ENCODE assay signal across 8 mouse cellular contexts in the genomic region with DNA sequence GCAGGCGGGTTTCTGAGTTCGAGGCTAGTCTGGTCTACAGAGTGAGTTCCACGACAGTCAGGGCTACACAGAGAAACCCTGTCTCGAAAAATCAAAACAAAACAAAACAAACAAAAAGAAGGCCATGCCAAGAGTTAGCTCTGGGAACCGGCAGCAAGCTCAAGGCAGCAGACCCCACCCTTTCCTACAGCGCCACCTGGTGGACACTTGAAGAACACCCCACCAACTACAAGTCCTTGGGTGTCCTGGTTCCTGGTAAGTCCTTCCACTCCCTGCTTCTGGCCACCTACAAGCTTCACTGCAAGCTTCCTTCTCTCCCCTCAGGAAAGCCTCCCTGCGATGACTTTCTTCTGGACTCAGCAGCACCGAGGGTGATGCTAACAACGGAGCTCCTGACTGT. TPM values are rescaled to one million over a fixed set of nuclear protein-coding genes. Genes with fewer than 3 reads are reported as not detected.
DNase-seq lines count a peak whose midpoint lies in the region; ATAC-seq and TF ChIP-seq lines count a peak whose summit lies in the region.
"Had no signal": no experiment of that assay in that cellular context is flagged by ENCODE, and none has a peak within 500 bp of the region (broad histone marks: within the 10 kb centered on the region; RNA-seq: fewer than 3 reads in every experiment).

No protein-coding gene starts in this region.

- H3K9me3 ChIP-seq in heart, embryonic 12.5 days (replicated peaks) = no peaks in the 10 kb centered on the region
- H3K9me3 ChIP-seq: liver, embryonic 15.5 days had no signal

- H3K4me1 ChIP-seq in heart, embryonic 12.5 days (replicated peaks) = peaks cover 7% of the 10 kb centered on the region; the same call in 1 of the 2 replicates
- peaks cover 3% of the 10 kb centered on the region; the same call in 1 of the 2 replicates for H3K4me1 ChIP-seq in small intestine, adult 2 months (ENCODE audit: control insufficient read depth, insufficient read depth, insufficient read length, low read length)

- peak; percentile 95 for TF ChIP-seq CTCF in layer of hippocampus, adult 2 months (conservative IDR thresholded peaks at IDR 0.05)
- TF ChIP-seq CTCF in small intestine, adult 2 months (IDR thresholded peaks at IDR 0.05; ENCODE audit: extremely low read depth, insufficient read length, insufficient replicate concordance, low read depth, low read length) = peak; percentile 73; the same call in 1 of the 2 replicates

- H3K9ac ChIP-seq in heart, embryonic 12.5 days = no peak overlapping the region
- H3K9ac ChIP-seq: liver, embryonic 15.5 days had no signal

- H3K27ac ChIP-seq in heart, embryonic 12.5 days (ENCODE audit: poor library complexity, severe bottlenecking) = peak overlapping the region; percentile 29; the same call in 1 of the 2 replicates
- H3K27ac ChIP-seq in layer of hippocampus, adult 2 months = no peak overlapping the region
- H3K27ac ChIP-seq in small intestine, adult 2 months (ENCODE audit: insufficient read depth, low read depth, low read length) = no peak overlapping the region
- H3K27ac ChIP-seq: liver, embryonic 15.5 days had no signal

- WGBS in heart, embryonic 12.5 days = 47% methylated on average over 9 of the region's 9 CpGs
- WGBS in small intestine, adult 2 months = 54% methylated on average over 9 of the region's 9 CpGs

- no peak for TF ChIP-seq POLR2A in small intestine, adult 2 months (IDR thresholded peaks at IDR 0.05; ENCODE audit: low read depth, low read length)

- peak; percentile 84 for DNase-seq in ES-CJ7 (ENCODE audit: low read depth, low spot score)
- peak; percentile 84 to 85 for DNase-seq in adrenal gland, adult 18-20 months (ENCODE audit: low spot score in 2 of 2)
- DNase-seq in embryo, embryonic 10.5 days (ENCODE audit: low spot score) = peak; percentile 82
- peak; percentile 73 to 86 for DNase-seq in layer of hippocampus, adult 2 months (ENCODE audit: low spot score in 2 of 2)
- DNase-seq in lung, postnatal 25 days (ENCODE audit: low spot score) = peak; percentile 80

- no peak overlapping the region for H3K4me3 ChIP-seq in heart, embryonic 12.5 days
- no peak overlapping the region for H3K4me3 ChIP-seq in layer of hippocampus, adult 2 months
- no peak overlapping the region for H3K4me3 ChIP-seq in small intestine, adult 2 months (ENCODE audit: low read depth, low read length)
- H3K4me3 ChIP-seq: liver, embryonic 15.5 days had no signal

- H3K27me3 ChIP-seq in heart, embryonic 12.5 days (replicated peaks) = no peaks in the 10 kb centered on the region
- no peaks in the 10 kb centered on the region for H3K27me3 ChIP-seq in small intestine, adult 2 months (ENCODE audit: control insufficient read depth, insufficient read depth, low read length)
- H3K27me3 ChIP-seq: liver, embryonic 15.5 days had no signal

- ATAC-seq in heart, embryonic 12.5 days (ENCODE audit: insufficient number of reproducible peaks, low FRiP score) = no peak

- H3K4me2 ChIP-seq in heart, embryonic 12.5 days = no peak overlapping the region
- H3K4me2 ChIP-seq: liver, embryonic 15.5 days had no signal

- peaks cover 86% of the 10 kb centered on the region for H3K36me3 ChIP-seq in heart, embryonic 12.5 days
- H3K36me3 ChIP-seq in small intestine, adult 2 months (ENCODE audit: control insufficient read depth, insufficient read depth, low read length) = peaks cover 51% of the 10 kb centered on the region

RNA-seq across cellular contexts. Expression of a gene that starts 12.6 kb away (rescaled TPM):
- total RNA-seq in adrenal gland, adult 18-20 months (2021) = 100 to 1,000 TPM; 279 to 299 TPM
- 306 and 308 TPM in 2 replicates for polyA plus RNA-seq in heart, embryonic 12.5 days (2016; fragmentation: Nextera tagmentation; extraction: Ambion mirVana)
- 100 to 1,000 TPM; 250 to 252 TPM for total RNA-seq in layer of hippocampus, adult 2 months (2021)
- polyA plus RNA-seq in small intestine, adult 2 months (2012; rRNA removed) = 41.1 and 70.5 TPM in 2 replicates

RNA-seq across cellular contexts. Expression of a gene that starts 12.7 kb away (rescaled TPM):
- total RNA-seq in adrenal gland, adult 18-20 months (2021) = under 1 TPM in 1 of 2 experiments, not detected in 1; 0.33 TPM
- polyA plus RNA-seq in heart, embryonic 12.5 days (2016; fragmentation: Nextera tagmentation; extraction: Ambion mirVana) = 0.28 and 0.37 TPM in 2 replicates
- under 1 TPM; 0.39 to 0.41 TPM for total RNA-seq in layer of hippocampus, adult 2 months (2021)
- 0.72 and 1.3 TPM in 2 replicates for polyA plus RNA-seq in small intestine, adult 2 months (2012; rRNA removed)

RNA-seq across cellular contexts. Expression of a gene that starts 47.9 kb away (rescaled TPM):
- 10 to 100 TPM; 40.7 to 53.5 TPM for total RNA-seq in adrenal gland, adult 18-20 months (2021)
- 14.0 and 16.5 TPM in 2 replicates for polyA plus RNA-seq in heart, embryonic 12.5 days (2016; fragmentation: Nextera tagmentation; extraction: Ambion mirVana)
- total RNA-seq in layer of hippocampus, adult 2 months (2021) = 10 to 100 TPM; 42.5 to 50.6 TPM
- 6.6 and 26.7 TPM in 2 replicates for polyA plus RNA-seq in small intestine, adult 2 months (2012; rRNA removed)
